Mouse (Mus musculus) adrenal gland, adult 18-20 months (tissue): ENCODE measurements around the gene Camta2. TPM values are rescaled to one million over a fixed set of nuclear protein-coding genes. Genes with fewer than 3 reads are reported as not detected.

Experiments used
- DNase-seq, 2 experiments: peaks; one replicate each; pipeline ENCODE4 v3.0.0; 2021 to 2022; ENCODE audit warnings: low spot score in 2 of 2
- microRNA-seq, 2 experiments: library from miRNA; unstranded; fragments of <30 nt; microRNA quantifications; one replicate each; pipeline ENCODE4 v1.2.0; 2021; ENCODE audit warnings: borderline number of aligned reads in 2 of 2
- total RNA-seq, 2 experiments: library from RNA; stranded (reverse); gene quantifications; 1 replicate in 1 of 2; 2 replicates in 1 of 2; pipeline ENCODE4 v1.2.3; 2021

Gene Camta2
- total RNA-seq, 2 experiments from 2014 or later = 43.7 to 54.7 TPM

- DNase-seq = no peak
Observed at GRCm38 (mm10) chr11:70626877-70627276, 61.0 kb downstream of the Camta2 start.

- peak in 1 of 2 experiments; percentile 58 for DNase-seq
Observed at GRCm38 (mm10) chr11:70625473-70625872, 62.4 kb downstream of the Camta2 start.

- DNase-seq = no peak
Observed at GRCm38 (mm10) chr11:70623053-70623742, 64.7 kb downstream of the Camta2 start.

DNA sequence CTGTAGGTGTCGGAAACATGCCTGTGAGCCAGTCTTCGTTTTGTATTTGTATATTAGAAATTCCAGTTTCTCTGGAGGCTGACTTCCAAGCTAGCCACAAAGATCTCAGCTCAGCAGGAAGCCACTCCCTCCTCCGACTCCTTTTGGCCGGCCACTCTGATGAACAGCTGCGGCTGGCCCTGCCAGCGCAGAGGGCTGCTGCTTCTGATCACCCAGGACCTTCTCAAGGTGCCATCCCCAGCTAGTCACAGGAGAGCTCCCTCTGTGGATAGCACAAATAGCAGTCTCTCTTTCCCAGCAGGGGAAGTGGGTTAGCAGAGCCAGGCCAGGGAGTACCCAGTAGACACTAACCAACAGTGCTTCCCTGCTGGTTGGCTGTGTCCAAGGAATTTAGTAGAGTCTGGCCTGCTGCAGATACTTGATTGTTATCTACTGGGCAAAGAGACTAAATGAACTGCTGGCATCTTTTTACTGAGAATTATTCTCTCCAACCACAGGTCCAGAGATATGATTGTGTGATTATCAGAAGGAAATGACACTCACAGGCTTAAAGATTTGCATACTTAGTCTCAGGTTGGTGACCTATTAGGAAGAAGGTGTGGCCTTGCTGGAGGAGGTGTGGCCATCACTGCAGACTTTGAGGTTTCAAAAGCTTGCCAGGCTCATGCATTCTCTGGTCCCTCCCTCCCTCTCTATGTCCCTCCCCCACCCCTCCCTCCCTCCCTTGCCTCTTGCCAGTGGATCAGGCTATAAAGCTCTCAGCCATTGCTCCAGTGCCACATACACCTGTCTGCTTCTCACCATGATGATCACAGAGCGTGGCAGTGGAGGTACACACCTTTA is 65.7 kb downstream of the Camta2 start:
- no peak for DNase-seq

Small RNAs within 50 kb of the gene (microRNA-seq; reads per million reads assigned to microRNA genes)
- 0 reads per million in 2 experiments for gene Mir6925

Other genes with a start within 250 kb of the Camta2 start
- gene Med11, start 236.2 kb downstream of the Camta2 start, total RNA-seq = 10 to 100 TPM; 17.0 to 18.0 TPM
- 1 to 10 TPM; 2.8 to 2.9 TPM for gene Zmynd15, start 228.7 kb downstream of the Camta2 start, total RNA-seq
- gene Cxcl16, start 228.1 kb downstream of the Camta2 start, total RNA-seq = 10 to 100 TPM; 11.3 to 18.3 TPM
- gene Tm4sf5, start 182.9 kb downstream of the Camta2 start, total RNA-seq = not detected
- gene Vmo1, start 173.5 kb downstream of the Camta2 start, total RNA-seq = not detected
- not detected for gene Gltpd2, start 168.9 kb downstream of the Camta2 start, total RNA-seq
- gene Psmb6, start 162.7 kb downstream of the Camta2 start, total RNA-seq = 100 to 1,000 TPM; 271 to 281 TPM
- gene Gm40193, start 155.2 kb downstream of the Camta2 start, total RNA-seq = not detected
- gene Pld2, start 148.0 kb downstream of the Camta2 start, total RNA-seq = 1 to 10 TPM; 6.8 to 8.2 TPM
- gene Mink1, start 125.2 kb downstream of the Camta2 start, total RNA-seq = 10 to 100 TPM; 45.8 to 49.6 TPM
- not detected for gene 4930544D05Rik, start 72.3 kb downstream of the Camta2 start, total RNA-seq
- under 1 TPM in 1 of 2 experiments, not detected in 1; 0.38 TPM for gene Chrne, start 68.9 kb downstream of the Camta2 start, total RNA-seq
- under 1 TPM in 1 of 2 experiments, not detected in 1; 0.22 TPM for gene Gp1ba, start 49.0 kb downstream of the Camta2 start, total RNA-seq
- 10 to 100 TPM; 72.6 to 80.7 TPM for gene Rnf167, start 40.9 kb downstream of the Camta2 start, total RNA-seq
- 100 to 1,000 TPM; 131 to 138 TPM for gene Slc25a11, start 40.6 kb downstream of the Camta2 start, total RNA-seq
- gene Pfn1, start 33.5 kb downstream of the Camta2 start, total RNA-seq = 100 to 1,000 TPM; 619 to 923 TPM
- 10 to 100 TPM; 29.0 to 44.2 TPM for gene Eno3, start 30.9 kb downstream of the Camta2 start, total RNA-seq
- 10 to 100 TPM; 70.4 to 91.3 TPM for gene Spag7, start 18.7 kb downstream of the Camta2 start, total RNA-seq
- 10 to 100 TPM in 1 of 2 experiments, 1 to 10 TPM in 1; 6.8 to 14.0 TPM for gene Inca1, start 12.1 kb upstream of the Camta2 start, total RNA-seq
- gene Kif1c, start 12.4 kb upstream of the Camta2 start, total RNA-seq = 100 to 1,000 TPM; 153 to 212 TPM
- 1 to 10 TPM; 9.2 to 9.5 TPM for gene Zfp3, start 76.1 kb upstream of the Camta2 start, total RNA-seq
- 1 to 10 TPM; 1.1 to 1.9 TPM for gene Scimp, start 124.5 kb upstream of the Camta2 start, total RNA-seq
- gene Rabep1, start 156.7 kb upstream of the Camta2 start, total RNA-seq = 100 to 1,000 TPM; 125 to 136 TPM